In the genomic region with DNA sequence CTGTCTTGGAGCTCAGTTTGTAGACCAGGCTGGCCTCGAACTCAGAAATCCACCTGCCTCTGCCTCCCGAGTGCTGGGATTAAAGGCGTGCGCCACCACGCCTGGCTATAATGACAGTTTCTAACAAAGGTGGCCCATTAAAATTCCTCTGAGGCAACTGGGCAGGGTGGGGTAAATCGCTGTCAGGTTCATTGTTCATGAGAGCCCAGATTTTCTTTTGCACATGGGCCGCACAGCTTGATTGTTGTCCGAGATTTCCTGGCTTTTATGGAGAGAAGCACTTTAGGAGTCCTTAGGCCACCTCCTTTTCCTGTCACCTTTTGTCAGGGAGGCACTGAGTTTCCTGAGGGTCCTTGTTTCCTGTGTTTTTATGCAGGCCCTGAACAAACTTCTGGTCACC, we compare ENCODE assay signal across 6 mouse cellular contexts. TPM values are rescaled to one million over a fixed set of nuclear protein-coding genes. Genes with fewer than 3 reads are reported as not detected.
"Had no signal": no experiment of that assay in that cellular context is flagged by ENCODE, and none has a peak within 500 bp of the region (broad histone marks: within the 10 kb centered on the region; RNA-seq: fewer than 3 reads in every experiment).

No protein-coding gene starts in this region.

- H3K27me3 ChIP-seq: liver, embryonic 15.5 days; midbrain, embryonic 15.5 days; neural tube, embryonic 12.5 days; stomach, embryonic 15.5 days had no signal

- H3K4me1 ChIP-seq: liver, embryonic 15.5 days; neural tube, embryonic 12.5 days; stomach, embryonic 15.5 days had no signal

- H3K36me3 ChIP-seq: limb, embryonic 10.5 days; liver, embryonic 15.5 days; midbrain, embryonic 15.5 days; neural tube, embryonic 12.5 days; stomach, embryonic 15.5 days had no signal

- H3K9ac ChIP-seq: liver, embryonic 15.5 days; neural tube, embryonic 12.5 days; stomach, embryonic 15.5 days had no signal

- H3K27ac ChIP-seq: liver, embryonic 15.5 days; midbrain, embryonic 15.5 days; neural tube, embryonic 12.5 days; stomach, embryonic 15.5 days had no signal

- H3K9me3 ChIP-seq: limb, embryonic 10.5 days; liver, embryonic 15.5 days; midbrain, embryonic 15.5 days; stomach, embryonic 15.5 days had no signal

RNA-seq across cellular contexts. Expression of gene Nxnl2, which starts 32.6 kb away (rescaled TPM):
- total RNA-seq: megakaryocyte progenitor cell, adult 5-6 weeks had no signal
